Comparison of ENCODE assay signal across 22 mouse cellular contexts in the genomic region with DNA sequence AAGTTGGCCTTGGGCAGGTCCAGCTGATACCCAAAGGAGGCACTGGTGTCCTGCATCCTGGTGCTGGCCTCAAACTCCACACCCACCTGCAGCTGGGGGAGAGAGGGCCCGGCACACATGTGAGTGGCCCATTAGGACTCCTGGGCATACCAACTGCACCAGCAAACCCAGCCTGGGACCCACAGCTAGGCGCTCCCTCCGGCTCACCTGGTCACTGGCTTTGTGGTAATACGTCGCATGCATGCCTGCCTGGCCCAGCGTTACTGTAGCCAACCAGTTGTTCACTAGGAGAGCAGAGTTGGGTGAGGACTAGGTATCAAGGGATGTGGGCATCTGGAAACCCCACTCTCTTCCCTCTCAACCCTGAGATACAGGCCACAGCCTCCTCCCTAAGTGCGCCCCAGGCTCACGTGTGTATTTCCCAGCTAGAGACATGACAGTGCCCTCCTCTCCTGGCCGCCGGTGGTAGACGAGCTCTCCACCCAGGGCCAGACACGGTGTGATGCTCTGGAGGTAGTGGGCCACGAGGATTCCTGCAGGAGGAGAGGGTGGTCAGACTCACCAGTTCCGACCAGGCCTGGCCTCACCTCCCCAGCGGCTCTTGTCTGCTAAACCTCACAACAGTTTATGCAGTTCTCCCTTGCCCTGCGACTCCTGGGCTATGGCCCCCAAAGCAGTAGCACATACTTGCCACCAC. TPM values are rescaled to one million over a fixed set of nuclear protein-coding genes. Genes with fewer than 3 reads are reported as not detected.
"Had no signal": no experiment of that assay in that cellular context is flagged by ENCODE, and none has a peak within 500 bp of the region (broad histone marks: within the 10 kb centered on the region; RNA-seq: fewer than 3 reads in every experiment).

No protein-coding gene starts in this region.

- H3K27ac ChIP-seq: liver, embryonic 14.5 days; midbrain, embryonic 10.5 days; neural tube, embryonic 15.5 days; stomach, postnatal 0 days had no signal

- H3K4me3 ChIP-seq: kidney, embryonic 15.5 days; midbrain, embryonic 10.5 days; myocyte; neural tube, embryonic 15.5 days had no signal

- H3K27me3 ChIP-seq: kidney, embryonic 15.5 days; neural tube, embryonic 15.5 days had no signal

- H3K9ac ChIP-seq: kidney, embryonic 15.5 days; liver, embryonic 14.5 days; neural tube, embryonic 15.5 days had no signal

- H3K9me3 ChIP-seq: kidney, embryonic 15.5 days; midbrain, embryonic 10.5 days; neural tube, embryonic 15.5 days had no signal

- DNase-seq: kidney, adult 2 months; kidney, postnatal 14 days; lung, adult 2 months; lung, postnatal 36 days; midbrain, embryonic 14.5 days; right cerebral cortex, adult 18-20 months; right cerebral cortex, postnatal 25 days; thymus, postnatal 4 days had no signal

- H3K4me2 ChIP-seq: kidney, embryonic 15.5 days; neural tube, embryonic 15.5 days had no signal

- ATAC-seq: lung, postnatal 0 days had no signal

RNA-seq across cellular contexts. Expression of a gene that starts 10.5 kb away (rescaled TPM):
- polyA plus RNA-seq: myocyte had no signal

RNA-seq across cellular contexts. Expression of a gene that starts 21.7 kb away (rescaled TPM):
- total RNA-seq: layer of hippocampus, postnatal 14 days; left cerebral cortex, adult 18-20 months; left cerebral cortex, postnatal 14 days; megakaryocyte progenitor cell, adult 5-6 weeks had no signal
- polyA plus RNA-seq: kidney, adult 2 months; limb, embryonic 11.5 days; midbrain, embryonic 10.5 days; midbrain, embryonic 14.5 days; myocyte; neural tube, embryonic 11.5 days had no signal

RNA-seq across cellular contexts. Expression of a gene that starts 21.8 kb away (rescaled TPM):
- total RNA-seq: layer of hippocampus, adult 8-10 months; layer of hippocampus, postnatal 14 days; left cerebral cortex, adult 18-20 months; left cerebral cortex, postnatal 14 days; megakaryocyte progenitor cell, adult 5-6 weeks had no signal
- polyA plus RNA-seq: kidney, adult 2 months; limb, embryonic 11.5 days; lung, adult 2 months; lung, postnatal 0 days; midbrain, embryonic 10.5 days; midbrain, embryonic 14.5 days; myocyte; neural tube, embryonic 11.5 days; neural tube, embryonic 15.5 days; stomach, postnatal 0 days had no signal
